Mouse (Mus musculus): ENCODE results near the gene Dnm3. TPM values are rescaled to one million over a fixed set of nuclear protein-coding genes. Genes with fewer than 3 reads are reported as not detected.
A peak's percentile ranks its signal among the peaks of the same experiment; 100 is the strongest.

Dnm3 gene
- polyA plus RNA-seq, 1 experiment from 2014 or later = 13.7 TPM

GRCm38 (mm10) chr1:162183438-162183837 lies 294.4 kb downstream of the Dnm3 start:
- no peak overlapping the region for H3K9ac ChIP-seq
- peaks cover 62% of the 10 kb centered on the region for H3K4me1 ChIP-seq

GRCm38 (mm10) chr1:162181187-162181975 lies 296.5 kb downstream of the Dnm3 start:
- H3K27ac ChIP-seq (replicated peaks) = peak overlapping the region; percentile 82
- H3K4me2 ChIP-seq (replicated peaks) = no peak overlapping the region
- no peaks in the 10 kb centered on the region for H3K9me3 ChIP-seq (replicated peaks)
- 45% methylated on average over 7 of the region's 7 CpGs for WGBS
- no peak; the same call in 1 of the 2 replicates for ATAC-seq (ENCODE audit: insufficient number of reproducible peaks, low FRiP score, low TSS enrichment, low read depth)
- H3K9ac ChIP-seq = no peak overlapping the region
- H3K4me3 ChIP-seq (replicated peaks) = no peak overlapping the region
- H3K27me3 ChIP-seq = no peaks in the 10 kb centered on the region
- no peaks in the 10 kb centered on the region for H3K36me3 ChIP-seq
- peaks cover 45% of the 10 kb centered on the region for H3K4me1 ChIP-seq

More at GRCm38 (mm10) chr1:162183438-162183837, 294.4 kb downstream of the Dnm3 start:
- no peak for ATAC-seq (ENCODE audit: insufficient number of reproducible peaks, low FRiP score, low TSS enrichment, low read depth)
- Histone ChIP-seq H3K4me3 (replicated peaks) (no peak overlapping the region), H3K4me2 (replicated peaks) (no peak overlapping the region), H3K27ac (replicated peaks) (peak overlapping the region; percentile 88), H3K9me3 (replicated peaks) (no peaks in the 10 kb centered on the region), H3K36me3 (no peaks in the 10 kb centered on the region), H3K27me3 (no peaks in the 10 kb centered on the region)
- 28% methylated on average over 3 of the region's 3 CpGs for WGBS

- H3K4me1 ChIP-seq = peaks cover 39% of the 10 kb centered on the region
- no peaks in the 10 kb centered on the region for H3K27me3 ChIP-seq
- ATAC-seq (ENCODE audit: insufficient number of reproducible peaks, low FRiP score, low TSS enrichment, low read depth) = no peak
- H3K36me3 ChIP-seq = no peaks in the 10 kb centered on the region
- 31% methylated on average over 7 of the region's 7 CpGs for WGBS
- peak overlapping the region; percentile 52; the same call in 1 of the 2 replicates for H3K27ac ChIP-seq (replicated peaks)
- no peak overlapping the region for H3K4me3 ChIP-seq (replicated peaks)
- H3K9me3 ChIP-seq (replicated peaks) = no peaks in the 10 kb centered on the region
- H3K9ac ChIP-seq = no peak overlapping the region
- H3K4me2 ChIP-seq (replicated peaks) = no peak overlapping the region
These were observed 297.4 kb downstream of the Dnm3 start for GRCm38 (mm10) chr1:162180451-162180850.

- 0 out of 2 replicates have a peak overlapping the region, but pooled peaks have one; percentile 17 for H3K27ac ChIP-seq (replicated peaks)
- no peak for ATAC-seq (ENCODE audit: insufficient number of reproducible peaks, low FRiP score, low TSS enrichment, low read depth)
- 87% methylated on average over 4 of the region's 4 CpGs for WGBS
These were observed 298.4 kb downstream of the Dnm3 start for GRCm38 (mm10) chr1:162179401-162179800.

GRCm38 (mm10) chr1:162172806-162173205 lies 305.0 kb downstream of the Dnm3 start:
- 0 out of 2 replicates have a peak overlapping the region, but pooled peaks have one; percentile 3 for H3K27ac ChIP-seq (replicated peaks)
- WGBS = 29% methylated on average over 6 of the region's 6 CpGs
- no peaks in the 10 kb centered on the region for H3K27me3 ChIP-seq
- no peaks in the 10 kb centered on the region for H3K4me1 ChIP-seq
- H3K4me2 ChIP-seq (replicated peaks) = no peak overlapping the region
- no peak for ATAC-seq (ENCODE audit: insufficient number of reproducible peaks, low FRiP score, low TSS enrichment, low read depth)
- no peaks in the 10 kb centered on the region for H3K9me3 ChIP-seq (replicated peaks)
- H3K36me3 ChIP-seq = no peaks in the 10 kb centered on the region
- H3K4me3 ChIP-seq (replicated peaks) = no peak overlapping the region
- no peak overlapping the region for H3K9ac ChIP-seq

More at GRCm38 (mm10) chr1:162179401-162179800, 298.4 kb downstream of the Dnm3 start:
- peaks cover 35% of the 10 kb centered on the region for H3K4me1 ChIP-seq
- H3K4me3 ChIP-seq (replicated peaks) = no peak overlapping the region
- no peaks in the 10 kb centered on the region for H3K27me3 ChIP-seq
- no peak overlapping the region for H3K9ac ChIP-seq
- no peaks in the 10 kb centered on the region for H3K36me3 ChIP-seq
- no peaks in the 10 kb centered on the region for H3K9me3 ChIP-seq (replicated peaks)
- no peak overlapping the region for H3K4me2 ChIP-seq (replicated peaks)

GRCm38 (mm10) chr1:162163687-162164484 lies 313.9 kb downstream of the Dnm3 start:
- Histone ChIP-seq H3K27ac (replicated peaks) (peak overlapping the region; percentile 52; the same call in 1 of the 2 replicates), H3K4me2 (replicated peaks) (no peak overlapping the region), H3K9me3 (replicated peaks) (no peaks in the 10 kb centered on the region), H3K36me3 (no peaks in the 10 kb centered on the region), H3K4me3 (replicated peaks) (no peak overlapping the region), H3K27me3 (no peaks in the 10 kb centered on the region), H3K4me1 (peaks cover 25% of the 10 kb centered on the region), H3K9ac (no peak overlapping the region)
- WGBS = 59% methylated on average over 7 of the region's 7 CpGs
- no peak for ATAC-seq (ENCODE audit: insufficient number of reproducible peaks, low FRiP score, low TSS enrichment, low read depth)

- H3K9me3 ChIP-seq (replicated peaks) = no peaks in the 10 kb centered on the region
- ATAC-seq (ENCODE audit: insufficient number of reproducible peaks, low FRiP score, low TSS enrichment, low read depth) = 0 out of 2 replicates have a peak, but pooled peaks have one; percentile 34
- H3K27me3 ChIP-seq = no peaks in the 10 kb centered on the region
- no peak overlapping the region for H3K4me2 ChIP-seq (replicated peaks)
- no peaks in the 10 kb centered on the region for H3K36me3 ChIP-seq
- H3K27ac ChIP-seq (replicated peaks) = peak overlapping the region; percentile 51; the same call in 1 of the 2 replicates
- peaks cover 25% of the 10 kb centered on the region for H3K4me1 ChIP-seq
- WGBS = 60% methylated on average over 7 of the region's 7 CpGs
- no peak overlapping the region for H3K4me3 ChIP-seq (replicated peaks)
- no peak overlapping the region for H3K9ac ChIP-seq
These were observed 315.2 kb downstream of the Dnm3 start for GRCm38 (mm10) chr1:162162677-162163076.

- Histone ChIP-seq H3K27me3 (no peaks in the 10 kb centered on the region), H3K4me1 (peaks cover 29% of the 10 kb centered on the region), H3K9ac (no peak overlapping the region), H3K9me3 (replicated peaks) (no peaks in the 10 kb centered on the region), H3K4me3 (replicated peaks) (no peak overlapping the region), H3K36me3 (no peaks in the 10 kb centered on the region), H3K4me2 (replicated peaks) (no peak overlapping the region), H3K27ac (replicated peaks) (peak overlapping the region; percentile 51; the same call in 1 of the 2 replicates)
- 50% methylated on average over 5 of the region's 5 CpGs for WGBS
- no peak for ATAC-seq (ENCODE audit: insufficient number of reproducible peaks, low FRiP score, low TSS enrichment, low read depth)
These were observed 315.6 kb downstream of the Dnm3 start for GRCm38 (mm10) chr1:162162249-162162648.

GRCm38 (mm10) chr1:162160718-162161117 lies 317.1 kb downstream of the Dnm3 start:
- H3K27ac ChIP-seq (replicated peaks) = no peak overlapping the region
- H3K27me3 ChIP-seq = no peaks in the 10 kb centered on the region
- no peak overlapping the region for H3K4me2 ChIP-seq (replicated peaks)
- no peaks in the 10 kb centered on the region for H3K36me3 ChIP-seq
- no peak for ATAC-seq (ENCODE audit: insufficient number of reproducible peaks, low FRiP score, low TSS enrichment, low read depth)
- no peak overlapping the region for H3K9ac ChIP-seq
- no peak overlapping the region for H3K4me3 ChIP-seq (replicated peaks)
- peaks cover 29% of the 10 kb centered on the region for H3K4me1 ChIP-seq
- H3K9me3 ChIP-seq (replicated peaks) = no peaks in the 10 kb centered on the region
- WGBS = 36% methylated on average over 1 of the region's 1 CpGs

- ATAC-seq (ENCODE audit: insufficient number of reproducible peaks, low FRiP score, low TSS enrichment, low read depth) = no peak
- WGBS = 53% methylated on average over 2 of the region's 2 CpGs
- H3K4me3 ChIP-seq (replicated peaks) = no peak overlapping the region
- H3K4me2 ChIP-seq (replicated peaks) = no peak overlapping the region
- peaks cover 15% of the 10 kb centered on the region for H3K4me1 ChIP-seq
- H3K9me3 ChIP-seq (replicated peaks) = no peaks in the 10 kb centered on the region
- no peak overlapping the region for H3K9ac ChIP-seq
- H3K27ac ChIP-seq (replicated peaks) = peak overlapping the region; percentile 34
- H3K36me3 ChIP-seq = no peaks in the 10 kb centered on the region
- H3K27me3 ChIP-seq = no peaks in the 10 kb centered on the region
These were observed 319.3 kb downstream of the Dnm3 start for GRCm38 (mm10) chr1:162158486-162158885.

GRCm38 (mm10) chr1:162157659-162158058 lies 320.2 kb downstream of the Dnm3 start:
- H3K4me1 ChIP-seq = peaks cover 13% of the 10 kb centered on the region
- H3K27ac ChIP-seq (replicated peaks) = 0 out of 2 replicates have a peak overlapping the region, but pooled peaks have one; percentile 34
- no peaks in the 10 kb centered on the region for H3K9me3 ChIP-seq (replicated peaks)
- H3K9ac ChIP-seq = no peak overlapping the region
- no peaks in the 10 kb centered on the region for H3K27me3 ChIP-seq
- no peak overlapping the region for H3K4me2 ChIP-seq (replicated peaks)
- ATAC-seq (ENCODE audit: insufficient number of reproducible peaks, low FRiP score, low TSS enrichment, low read depth) = no peak
- no peak overlapping the region for H3K4me3 ChIP-seq (replicated peaks)
- H3K36me3 ChIP-seq = no peaks in the 10 kb centered on the region
- WGBS = 65% methylated on average over 5 of the region's 5 CpGs

Measured in embryonic facial prominence, embryonic 15.5 days (tissue).